Mouse (Mus musculus) brain, embryonic 14.5 days (tissue): ENCODE results near the gene Myo1f.

Experiments used
- CTCF ChIP-seq: fragments of 200-500 bp; IDR thresholded peaks from 2 replicates; pipeline ENCODE4 v1.5.1; 2012; ENCODE audit warnings: inconsistent platforms, mild to moderate bottlenecking, moderate library complexity, borderline replicate concordance; ENCODE audit not compliant: insufficient read depth, insufficient read length; ENCODE audit errors: extremely low read depth
- POLR2A ChIP-seq: fragments of 200-500 bp; IDR thresholded peaks from 2 replicates; pipeline ENCODE4 v1.6.1; 2012; ENCODE audit warnings: mild to moderate bottlenecking, inconsistent platforms, borderline replicate concordance; ENCODE audit not compliant: poor library complexity, insufficient read depth, insufficient read length, severe bottlenecking; ENCODE audit errors: extremely low read depth

- TF ChIP-seq POLR2A: no peak
- TF ChIP-seq CTCF: no peak
These were observed 971 bp upstream of the Myo1f start for GRCm38 (mm10) chr17:33554536-33554935.
